Mouse (Mus musculus) left cerebral cortex, adult 18-20 months (tissue): ENCODE data around the gene Csk. TPM values are rescaled to one million over a fixed set of nuclear protein-coding genes. Genes with fewer than 3 reads are reported as not detected.
A peak's percentile ranks its signal among the peaks of the same experiment; 100 is the strongest.

ENCODE experiments used
- DNase-seq, 2 experiments: peaks; one replicate each; pipeline ENCODE4 v3.0.0; 2021 to 2022; ENCODE audit warnings: low spot score in 2 of 2, mixed read lengths in 1 of 2
- long read RNA-seq, 2 experiments: library from polyadenylated mRNA; stranded (forward); transcript quantifications; one replicate each; pipeline ENCODE4 v2.0.0; 2021
- total RNA-seq, 2 experiments: library from RNA; stranded (reverse); gene quantifications; 2 replicates each; pipeline ENCODE4 v1.2.3; 2021

Gene Csk
- total RNA-seq = 10 to 100 TPM; 35.1 to 37.0 TPM
- long read RNA-seq, experiment 1, transcript Csk-201 (13 exons, 2,749 nt) = major isoform, 13 of 31 reads
- long read RNA-seq, experiment 1, partial matches to known transcripts = 17 of 31 reads
- long read RNA-seq, experiment 1, other reads (novel, unspliced or antisense) = 0 of 31 reads
- long read RNA-seq, experiment 2, transcript Csk-201 (13 exons, 2,749 nt) = major isoform, 7 of 20 reads
- long read RNA-seq, experiment 2, partial matches to known transcripts = 11 of 20 reads
- long read RNA-seq, experiment 2, other reads (novel, unspliced or antisense) = 2 of 20 reads

DNA sequence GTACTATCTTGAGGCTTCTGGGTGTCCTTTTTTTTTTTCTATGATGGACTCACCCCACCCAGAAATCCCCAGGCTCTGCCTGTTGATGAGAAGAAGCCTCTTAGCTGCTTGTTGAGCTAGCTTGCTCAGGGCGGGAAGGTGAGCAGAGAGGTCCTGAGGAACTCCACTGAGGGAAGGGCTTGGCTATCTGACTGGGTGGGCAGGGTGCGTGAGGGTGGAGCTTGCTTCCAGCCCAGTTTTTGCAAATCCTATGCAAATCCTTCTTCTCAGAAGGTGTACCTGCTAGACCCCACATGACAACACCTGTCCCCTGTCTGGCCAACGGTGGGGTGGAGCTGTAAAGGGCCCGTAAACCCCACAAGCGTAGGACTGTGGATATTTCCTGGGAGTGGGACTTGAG lies at the start of gene Csk:
Gene Csk, minus strand, starts transcription at position 349 of the 400 bp plus-strand sequence.
- DNase-seq = no peak

GRCm38 (mm10) chr9:57698466-57699150 lies 45.2 kb upstream of the Csk start:
- DNase-seq = peak; percentile 14 to 24

GRCm38 (mm10) chr9:57697380-57697779 lies 43.9 kb upstream of the Csk start:
- no peak for DNase-seq

GRCm38 (mm10) chr9:57696380-57697285 lies 43.2 kb upstream of the Csk start:
- DNase-seq = peak; percentile 70 to 73

GRCm38 (mm10) chr9:57694108-57694507 lies 40.7 kb upstream of the Csk start:
- DNase-seq = no peak

- no peak for DNase-seq
Measured at GRCm38 (mm10) chr9:57688606-57689005, 35.2 kb upstream of the Csk start.

- no peak for DNase-seq
Measured at GRCm38 (mm10) chr9:57688158-57688557, 34.7 kb upstream of the Csk start.

DNA sequence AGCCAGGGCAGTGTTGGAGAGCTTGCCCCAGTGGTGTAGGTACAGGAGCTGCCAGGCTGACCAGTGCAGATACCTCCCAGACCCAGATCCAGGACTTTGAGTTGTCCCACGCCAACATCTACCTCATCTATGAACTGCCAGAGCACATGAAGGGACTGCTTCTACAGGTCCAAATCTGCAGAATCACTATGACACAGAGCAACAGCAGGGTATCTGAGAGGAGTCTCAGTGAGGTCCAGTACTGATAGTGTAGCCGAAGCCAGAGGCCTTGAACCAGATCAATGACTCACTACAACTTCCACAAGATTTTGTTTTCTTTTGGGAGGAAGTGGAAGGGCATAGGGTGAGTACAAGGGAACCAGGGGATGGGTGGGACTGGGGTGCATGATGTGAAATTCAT lies 34.3 kb upstream of the Csk start, which contains the start of gene Cyp1a1:
Gene Cyp1a1, plus strand, starts transcription at position 178 of the 400 bp plus-strand sequence.
- no peak for DNase-seq

GRCm38 (mm10) chr9:57686011-57686410 lies 32.6 kb upstream of the Csk start:
- DNase-seq = no peak

GRCm38 (mm10) chr9:57683520-57683919 lies 30.1 kb upstream of the Csk start, which contains the start of gene Cyp1a2:
TSS of gene Cyp1a2 (minus strand) at chr9:57683703.
- DNase-seq = no peak

- DNase-seq = no peak
Measured at GRCm38 (mm10) chr9:57681411-57681810, 28.0 kb upstream of the Csk start.

- no peak for DNase-seq
Measured at GRCm38 (mm10) chr9:57671500-57671899, 18.1 kb upstream of the Csk start.

GRCm38 (mm10) chr9:57671037-57671436 lies 17.6 kb upstream of the Csk start:
- no peak for DNase-seq

DNA sequence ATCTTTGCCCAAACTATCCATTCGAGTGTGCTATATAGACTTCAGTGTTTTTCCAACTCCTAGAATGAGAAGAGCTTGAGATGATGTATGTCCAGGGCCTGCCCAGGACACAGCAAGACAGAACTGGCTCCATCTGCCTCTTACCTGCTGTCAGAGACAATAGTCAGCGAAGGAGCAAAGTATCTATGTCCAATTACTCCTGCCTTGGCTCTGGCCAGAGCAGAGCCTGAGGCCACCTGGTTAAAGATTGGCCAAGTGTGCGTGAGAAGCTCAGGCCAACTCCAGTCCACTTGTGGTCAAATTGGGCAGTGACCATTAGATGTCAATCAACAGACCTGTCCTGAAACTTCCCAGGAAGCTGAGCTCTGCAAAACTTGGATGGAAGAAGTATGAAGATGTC lies 16.1 kb upstream of the Csk start:
- no peak for DNase-seq

DNA sequence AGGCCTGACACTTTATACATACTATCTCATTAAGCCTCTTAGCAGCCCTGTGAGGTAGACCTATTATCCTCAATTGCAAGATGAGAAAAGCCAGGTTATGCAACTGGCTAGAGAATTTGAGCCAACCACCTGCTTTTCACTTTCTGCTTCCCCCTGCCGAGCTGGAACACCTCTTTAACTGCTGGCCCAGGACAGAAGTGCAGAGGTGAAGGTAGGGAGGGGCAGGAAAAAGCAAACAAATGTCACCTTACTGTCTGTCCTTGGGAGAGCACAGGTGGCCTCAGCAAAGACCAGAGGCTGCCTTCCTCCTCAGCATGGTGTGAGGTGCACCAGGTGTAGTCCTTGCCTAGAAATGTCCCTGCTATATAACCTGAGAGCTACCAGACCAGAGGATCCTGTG lies 14.8 kb upstream of the Csk start:
- no peak for DNase-seq

DNA sequence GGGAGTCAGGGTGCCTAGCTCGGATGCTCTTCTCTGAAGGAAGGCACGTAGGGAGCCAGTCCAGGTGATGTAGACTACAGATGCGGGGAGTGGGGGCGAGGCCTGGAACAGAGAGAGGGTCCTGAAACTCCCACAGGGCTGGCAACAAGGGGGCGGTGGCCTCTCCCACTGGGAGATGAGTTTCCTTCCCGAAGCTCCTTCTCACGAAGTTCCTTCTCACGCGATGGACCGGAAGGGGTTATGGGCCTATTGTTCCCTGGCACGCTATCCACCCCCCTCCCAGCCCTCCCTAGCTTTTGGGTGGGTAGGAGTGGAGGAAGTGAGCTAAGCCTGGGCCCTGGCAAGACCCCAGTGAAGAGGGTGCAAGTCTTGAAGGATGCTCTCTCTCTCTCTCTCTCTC lies 14.4 kb upstream of the Csk start:
- DNase-seq = no peak

- DNase-seq = no peak
Measured at GRCm38 (mm10) chr9:57667136-57667535, 13.7 kb upstream of the Csk start.

DNA sequence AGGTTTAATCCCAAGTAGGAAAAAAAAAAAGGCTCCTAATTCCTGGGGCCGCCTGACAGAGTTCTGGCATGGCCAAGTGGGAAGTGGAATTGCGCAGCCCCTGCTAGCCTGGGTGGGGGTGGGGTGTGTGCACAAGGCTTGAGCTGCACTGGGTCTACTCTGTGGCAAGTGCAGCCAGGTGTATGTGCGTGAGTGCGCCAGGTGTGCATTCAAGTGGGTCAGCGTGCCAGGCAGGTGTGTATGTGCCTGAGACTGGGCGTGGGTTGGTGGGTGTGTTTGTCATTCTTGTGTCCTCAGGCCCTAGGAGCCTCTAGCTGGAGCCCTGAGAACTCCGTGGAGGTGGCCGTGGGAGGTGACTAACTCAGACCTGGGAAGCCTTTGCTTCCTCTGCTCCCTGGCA lies 13.1 kb upstream of the Csk start:
- DNase-seq = no peak

- no peak for DNase-seq
Measured at GRCm38 (mm10) chr9:57664616-57665015, 11.2 kb upstream of the Csk start.

DNA sequence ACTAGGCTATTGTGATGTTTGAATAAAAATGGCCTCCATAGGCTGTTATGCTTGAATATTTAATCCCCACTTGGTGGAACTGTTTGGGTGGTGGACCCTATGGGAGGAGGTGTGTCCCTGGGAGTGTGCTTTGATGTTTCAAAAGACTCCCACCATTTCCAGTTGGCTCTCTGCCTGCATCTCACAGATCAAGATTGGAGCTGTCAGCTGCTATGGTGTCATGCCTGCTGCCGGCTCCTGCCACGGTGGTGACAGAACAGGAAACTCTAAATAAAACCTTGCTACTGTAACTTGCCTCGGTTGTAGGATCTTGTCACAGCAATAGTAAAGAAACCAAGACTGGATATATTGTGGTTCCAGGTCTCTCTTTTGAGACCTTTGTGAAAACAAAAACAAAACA lies 8.1 kb upstream of the Csk start:
- no peak for DNase-seq

DNA sequence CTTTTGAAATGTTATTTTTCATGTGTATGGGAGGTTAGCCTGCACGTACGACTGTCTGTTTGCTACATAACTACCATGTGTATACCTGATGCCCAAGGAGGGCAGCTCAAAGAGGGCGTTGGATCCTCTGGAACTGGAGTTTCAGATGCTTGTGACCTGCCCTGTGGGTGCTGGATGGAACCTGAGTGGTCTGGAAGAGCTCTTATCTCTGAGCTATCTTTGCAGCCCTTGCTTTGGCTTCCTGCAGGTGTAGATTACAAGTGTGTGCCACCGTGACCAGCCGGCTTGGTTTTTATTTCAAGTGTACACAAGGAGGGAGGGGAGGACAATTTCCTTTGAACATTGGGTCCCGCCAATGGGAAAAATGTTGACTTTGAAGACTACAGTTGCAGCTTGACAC lies 7.1 kb upstream of the Csk start:
- DNase-seq = no peak

DNA sequence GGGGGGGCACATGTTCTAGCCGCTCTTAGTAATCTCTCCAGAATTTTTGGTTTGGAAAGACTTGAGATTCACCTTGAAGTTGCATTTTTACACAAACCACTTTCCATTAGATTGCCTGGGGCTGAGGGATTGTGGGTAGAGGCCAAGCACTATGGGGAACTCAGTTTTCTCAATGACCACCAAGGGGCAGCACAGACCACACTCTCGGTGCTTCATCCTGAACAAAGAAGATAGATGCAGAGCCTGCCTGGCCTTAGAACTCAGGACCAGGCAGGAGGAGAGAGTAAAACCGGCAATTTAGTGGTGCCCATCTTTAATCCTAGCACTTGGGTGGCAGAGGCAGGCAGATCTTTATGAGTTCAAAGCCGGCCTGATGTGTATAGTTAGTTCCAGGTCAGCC lies 6.3 kb upstream of the Csk start:
- DNase-seq = peak; percentile 77 to 83
